Mouse (Mus musculus) right cerebral cortex, postnatal 4 days (tissue): ENCODE results near the gene Sh3gl2.

Experiments used
- DNase-seq: peaks from one replicate; pipeline ENCODE4 v3.0.0-alpha.2; 2022

The Sh3gl2 gene

DNA sequence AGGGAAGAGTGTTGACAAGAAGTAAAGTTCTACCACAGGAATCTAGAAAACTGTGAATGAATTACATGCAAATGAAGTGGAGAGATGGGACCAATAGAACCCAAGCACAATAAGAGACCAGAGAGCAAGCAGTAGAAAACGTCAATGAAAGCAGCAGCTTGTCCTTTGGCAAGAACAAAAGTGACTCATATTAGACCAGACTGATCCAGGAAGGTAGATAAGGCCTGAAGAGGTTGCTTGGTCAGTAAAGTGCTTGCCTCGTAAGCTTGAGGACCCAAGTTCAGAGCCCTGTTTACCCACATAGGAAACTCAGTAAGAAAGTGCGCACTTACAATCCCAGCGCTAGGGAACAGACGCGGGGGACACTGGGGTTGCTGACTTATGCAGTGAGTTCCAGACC lies 215.5 kb downstream of the Sh3gl2 start:
- DNase-seq: no peak

DNA sequence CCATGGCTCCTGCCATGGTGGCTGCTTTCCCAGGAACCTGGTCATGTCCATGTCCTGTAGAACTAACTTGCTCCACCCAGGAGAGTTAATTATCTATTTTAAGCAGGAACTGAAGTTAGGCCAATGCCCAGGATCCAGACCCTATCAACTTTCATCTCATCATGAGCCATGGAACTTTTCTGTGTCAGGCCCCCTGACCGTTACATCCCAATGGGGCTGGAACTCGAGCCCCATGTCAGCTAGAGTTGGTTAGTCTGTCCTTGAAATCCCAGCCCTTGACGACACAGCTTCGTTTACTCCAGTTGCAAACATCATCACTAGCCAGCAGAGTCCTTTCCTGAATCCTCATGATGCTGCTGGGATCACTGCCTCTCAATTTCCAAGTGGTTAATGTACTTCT lies 221.3 kb downstream of the Sh3gl2 start:
- DNase-seq: no peak

GRCm38 (mm10) chr4:85432786-85433185 lies 227.9 kb downstream of the Sh3gl2 start:
- DNase-seq: no peak

GRCm38 (mm10) chr4:85434734-85435133 lies 229.8 kb downstream of the Sh3gl2 start:
- DNase-seq: no peak

DNA sequence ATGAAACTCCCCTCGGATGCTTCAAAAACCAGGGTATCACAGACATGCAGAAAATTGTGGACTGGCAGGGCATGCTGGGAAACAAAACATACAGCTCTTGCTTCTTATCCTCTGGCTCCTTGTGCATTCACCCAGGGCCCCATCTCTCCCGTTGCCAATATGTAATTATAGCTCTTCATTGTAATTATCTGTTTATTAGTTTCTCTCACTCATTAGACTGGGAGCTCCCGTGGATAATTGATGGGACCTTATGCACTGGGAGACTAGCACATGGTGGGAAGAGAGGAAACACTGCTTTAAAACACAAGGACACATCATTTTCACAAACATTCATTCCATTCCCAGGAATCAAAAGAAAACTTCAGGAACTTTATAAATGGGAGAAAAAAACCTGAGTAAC lies 233.9 kb downstream of the Sh3gl2 start:
- DNase-seq: no peak

- no peak for DNase-seq
Observed at GRCm38 (mm10) chr4:85483586-85483985, 278.7 kb downstream of the Sh3gl2 start.

DNA sequence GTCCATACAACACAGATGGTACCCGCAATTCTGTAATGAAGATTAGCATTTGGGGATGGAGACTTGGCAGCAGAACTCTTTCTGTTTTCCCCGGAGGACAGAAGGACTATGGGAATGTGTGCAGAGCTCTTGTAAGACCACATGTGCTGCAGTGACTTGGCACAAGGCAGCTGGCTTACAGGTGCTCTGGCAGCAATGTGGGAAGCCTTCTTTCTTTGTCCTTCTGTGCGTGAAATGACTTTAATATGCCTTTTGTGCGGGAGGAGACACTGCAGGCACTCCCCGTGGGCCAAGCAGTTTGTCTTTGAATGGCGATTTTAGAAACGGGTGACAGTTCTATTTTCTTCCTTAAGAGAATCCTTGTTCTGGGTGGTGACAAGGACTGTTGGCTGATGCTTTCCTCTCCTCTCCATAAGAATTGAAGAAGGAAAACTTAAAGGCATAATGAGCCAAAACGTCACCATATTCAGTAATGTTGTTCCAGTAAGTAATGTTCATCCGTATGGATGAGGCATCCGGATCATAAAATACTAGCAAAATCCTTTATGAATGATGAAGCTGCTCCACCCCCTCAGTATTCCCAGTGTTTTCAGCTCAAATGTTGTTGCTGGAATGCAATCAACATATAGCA lies 281.5 kb downstream of the Sh3gl2 start:
- DNase-seq: peak; percentile 6

GRCm38 (mm10) chr4:85505718-85506117 lies 300.8 kb downstream of the Sh3gl2 start:
- DNase-seq: no peak

- no peak for DNase-seq
Observed at GRCm38 (mm10) chr4:85506976-85507375, 302.1 kb downstream of the Sh3gl2 start.

- DNase-seq: no peak
Observed at GRCm38 (mm10) chr4:85507491-85507890, 302.6 kb downstream of the Sh3gl2 start.

- peak; percentile 3 for DNase-seq
Observed at GRCm38 (mm10) chr4:85513288-85513687, 308.4 kb downstream of the Sh3gl2 start.

DNA sequence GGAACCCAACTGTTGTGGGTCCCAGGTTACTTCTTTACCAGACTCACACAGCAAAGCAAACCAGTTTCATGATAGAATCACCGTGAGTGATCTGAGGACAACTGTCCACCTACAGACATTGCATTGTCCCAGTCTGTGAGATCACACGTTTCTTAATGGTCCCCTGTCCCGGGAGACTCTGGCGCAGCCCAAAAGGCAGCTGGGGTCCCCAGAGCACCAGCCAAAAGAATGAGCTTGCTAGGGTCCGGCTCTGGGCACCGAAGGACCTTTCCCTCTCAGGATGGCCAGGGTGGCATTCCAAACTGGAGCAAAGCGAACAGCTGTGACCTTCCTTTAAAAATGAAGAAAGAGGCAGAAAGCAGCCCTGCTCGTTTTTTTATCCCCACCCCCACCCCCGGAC lies 308.9 kb downstream of the Sh3gl2 start, which contains the start of gene Adamtsl1:
TSS of gene Adamtsl1 (plus strand) at position 381 of the 400 bp plus-strand sequence.
- peak; percentile 2 for DNase-seq

DNA sequence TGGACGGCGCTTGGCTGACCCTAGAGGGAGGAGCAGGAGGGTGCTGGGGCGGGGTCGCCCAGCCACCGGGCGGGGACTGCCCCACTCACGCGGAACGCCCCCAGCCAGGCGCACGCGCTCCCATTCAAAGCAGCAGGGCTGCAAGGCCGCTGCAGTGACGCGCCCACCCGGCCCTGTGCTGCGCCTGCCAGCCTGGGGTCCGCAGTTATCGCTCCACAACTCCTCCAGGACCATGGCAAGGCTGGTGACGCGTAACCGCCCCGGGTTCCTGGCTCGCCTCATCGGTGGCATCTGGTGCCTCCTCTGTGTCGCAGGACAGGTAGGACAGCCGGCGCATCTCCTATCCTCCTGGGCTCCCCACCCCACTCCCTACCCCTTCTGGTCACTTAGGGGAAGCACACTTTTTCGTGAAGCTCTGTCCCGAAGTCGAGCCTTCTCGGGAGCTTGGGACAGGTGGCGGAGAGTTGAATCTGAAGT lies 309.3 kb downstream of the Sh3gl2 start:
- DNase-seq: peak; percentile 39

- no peak for DNase-seq
Observed at GRCm38 (mm10) chr4:85526966-85527566, 322.1 kb downstream of the Sh3gl2 start.

DNA sequence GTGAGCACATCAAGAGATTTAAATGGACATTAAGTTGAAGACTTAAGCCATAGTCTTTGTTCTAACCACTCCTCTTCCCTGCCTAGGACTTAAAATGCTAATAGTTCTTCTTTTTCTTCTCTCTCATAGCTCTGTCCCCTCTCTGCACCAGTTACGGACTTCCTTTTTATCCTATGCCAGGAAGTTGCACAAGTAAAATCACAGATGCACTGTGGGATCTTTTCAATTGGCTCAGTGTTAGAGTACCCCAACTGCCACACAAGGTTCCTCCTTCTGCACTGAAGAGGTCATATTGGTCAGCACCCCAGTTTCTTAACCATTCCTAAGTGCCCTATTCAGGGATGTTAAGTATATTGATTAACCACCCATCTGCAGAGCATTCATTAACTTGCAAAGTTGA lies 324.9 kb downstream of the Sh3gl2 start:
- DNase-seq: no peak

GRCm38 (mm10) chr4:85539677-85540076 lies 334.8 kb downstream of the Sh3gl2 start:
- no peak for DNase-seq

DNA sequence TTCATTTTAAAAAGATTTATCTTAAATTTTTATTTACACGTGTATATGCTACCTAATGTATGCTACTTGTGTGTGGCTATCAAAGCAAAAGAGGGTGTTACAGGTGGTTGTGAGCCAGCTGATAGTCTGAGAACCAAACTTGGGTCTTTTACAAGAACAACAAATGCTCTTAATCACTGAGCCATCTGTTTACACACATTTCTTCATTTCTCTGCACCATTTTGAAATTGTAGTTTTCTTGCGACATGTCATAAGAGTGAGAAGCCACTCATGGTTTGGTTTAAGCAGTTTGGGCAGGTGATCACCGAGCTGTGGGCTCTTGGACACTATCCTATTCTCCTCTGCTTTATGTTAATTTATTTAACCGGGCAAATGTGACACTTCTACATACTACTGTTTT lies 338.3 kb downstream of the Sh3gl2 start:
- no peak for DNase-seq

GRCm38 (mm10) chr4:85554696-85555095 lies 349.8 kb downstream of the Sh3gl2 start:
- no peak for DNase-seq

- DNase-seq: no peak
Observed at GRCm38 (mm10) chr4:85559753-85560152, 354.8 kb downstream of the Sh3gl2 start.

DNA sequence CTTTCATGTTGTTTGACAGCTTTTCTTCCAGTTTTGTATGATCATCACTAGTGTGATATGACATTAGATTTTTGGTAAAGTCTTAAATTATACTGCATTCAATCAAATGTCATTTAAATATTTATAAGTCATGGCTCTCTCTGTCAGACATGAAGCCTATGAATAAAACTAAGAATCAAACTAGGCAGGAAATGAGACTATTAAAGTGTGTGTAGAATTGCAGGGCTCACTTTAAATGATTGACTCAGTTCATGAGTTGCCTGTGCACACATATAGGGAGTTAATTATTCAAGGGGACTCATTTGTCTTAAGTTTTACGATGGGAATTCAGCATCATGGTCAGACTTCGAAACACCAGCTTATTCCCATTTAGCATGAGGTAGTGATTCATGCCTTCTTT lies 380.5 kb downstream of the Sh3gl2 start:
- no peak for DNase-seq

DNA sequence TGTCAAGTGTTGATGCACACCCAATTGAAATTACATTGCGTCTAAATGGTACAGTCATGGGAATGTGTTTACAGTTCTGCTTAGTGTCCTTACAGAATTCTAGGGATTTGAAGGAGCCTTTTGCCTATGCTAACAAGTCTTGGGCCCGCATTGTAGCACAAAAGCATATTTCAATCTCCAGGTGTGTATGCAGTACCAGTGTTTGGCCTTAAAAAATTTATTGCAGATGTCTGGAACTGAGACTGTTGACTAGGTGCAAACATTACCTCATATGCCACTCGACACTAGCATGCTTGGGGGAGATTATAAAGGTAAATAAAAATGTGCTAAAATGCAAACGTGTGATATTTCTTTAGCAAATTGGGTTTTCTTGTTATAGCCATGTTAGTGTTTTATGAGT lies 384.0 kb downstream of the Sh3gl2 start:
- no peak for DNase-seq

DNA sequence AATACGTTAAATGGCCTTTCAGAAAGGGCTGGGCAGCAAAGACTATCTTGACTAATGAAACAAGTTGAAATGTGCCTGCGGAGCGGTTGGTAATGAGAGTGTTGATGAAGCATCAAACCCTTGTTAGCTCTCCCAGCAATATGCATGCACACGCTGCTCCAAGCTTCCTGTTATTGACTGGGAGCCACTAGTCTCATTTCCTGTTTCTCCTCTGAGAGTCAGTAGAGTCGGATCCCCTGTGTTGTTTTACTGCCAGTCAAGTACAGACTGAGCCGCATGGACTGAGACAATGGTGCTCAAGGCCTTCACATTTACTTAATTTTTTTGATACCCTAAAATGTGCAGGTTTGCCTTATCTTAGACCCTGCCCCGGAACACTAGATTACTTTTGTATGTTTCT lies 386.1 kb downstream of the Sh3gl2 start:
- no peak for DNase-seq

DNA sequence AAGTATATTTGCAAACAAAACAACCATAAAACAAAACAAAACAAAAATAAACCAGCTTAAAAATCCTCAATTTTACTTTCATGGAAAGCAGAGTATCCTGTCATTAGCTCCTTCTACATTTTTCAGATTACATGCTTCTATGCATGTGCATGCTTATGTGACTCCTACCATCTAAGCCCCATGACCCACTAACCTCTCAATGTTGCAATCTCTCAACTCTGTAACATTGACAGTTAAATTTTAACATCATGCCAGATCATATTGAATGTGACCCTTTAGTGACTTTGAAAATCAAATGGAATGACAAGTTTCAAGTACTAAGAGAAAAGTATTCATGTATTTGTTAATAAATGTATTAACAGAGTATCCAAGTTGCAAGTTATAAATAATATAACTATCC lies 389.2 kb downstream of the Sh3gl2 start:
- DNase-seq: no peak

- DNase-seq: no peak
Observed at GRCm38 (mm10) chr4:85613331-85613730, 408.4 kb downstream of the Sh3gl2 start.

DNA sequence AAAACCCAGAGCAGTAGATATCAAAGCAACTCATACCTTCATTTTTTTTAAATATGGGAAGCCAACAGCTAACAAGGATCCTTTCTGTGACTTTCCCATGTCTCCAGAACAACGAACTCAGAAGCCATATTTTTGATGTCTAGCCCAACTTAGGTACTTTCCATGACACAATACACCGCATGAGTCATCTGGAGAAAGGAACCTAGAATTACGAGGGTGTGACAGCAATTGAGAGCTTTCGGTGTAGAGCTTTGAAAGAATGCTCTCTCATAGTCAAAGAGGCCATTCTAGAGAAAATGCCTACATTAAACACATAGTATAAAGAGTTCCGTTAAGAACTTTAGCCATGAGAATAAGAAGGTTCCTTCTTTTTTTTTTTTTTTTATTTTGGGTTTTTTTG lies 413.8 kb downstream of the Sh3gl2 start:
- DNase-seq: no peak
